Mouse (Mus musculus): ENCODE measurements around the gene Olfr531. TPM values are rescaled to one million over a fixed set of nuclear protein-coding genes. Genes with fewer than 3 reads are reported as not detected.

The Olfr531 gene
- not detected in 2 replicates for polyA plus RNA-seq (2016; fragmentation: Nextera tagmentation; extraction: Ambion mirVana)

GRCm38 (mm10) chr7:140402818-140403217 is at the start of gene Olfr531:
Olfr531 (minus strand) TSS chr7:140402918.
- H3K4me3 ChIP-seq = no peak within 1 kb of the TSS
- no peaks in the 10 kb centered on the region; the same call in none of the 2 replicates for H3K9me3 ChIP-seq (replicated peaks)
- no peaks in the 10 kb centered on the region for H3K4me1 ChIP-seq
- H3K27me3 ChIP-seq (ENCODE audit: low read depth, poor library complexity, severe bottlenecking) = no peaks in the 10 kb centered on the region
- no peak for DNase-seq (ENCODE audit: low spot score)
- H3K27ac ChIP-seq (replicated peaks) = no peak within 1 kb of the TSS
- no peaks in the 10 kb centered on the region for H3K36me3 ChIP-seq
- 86% methylated on average over 1 of the region's 1 CpGs for WGBS

- DNase-seq (ENCODE audit: low spot score) = no peak
- Histone ChIP-seq H3K27ac (replicated peaks) (no peak overlapping the region), H3K36me3 (no peaks in the 10 kb centered on the region), H3K4me1 (no peaks in the 10 kb centered on the region), H3K9me3 (replicated peaks) (no peaks in the 10 kb centered on the region), H3K4me3 (no peak overlapping the region), H3K27me3 (ENCODE audit: low read depth, poor library complexity, severe bottlenecking) (no peaks in the 10 kb centered on the region)
- 75% methylated on average over 1 of the region's 1 CpGs for WGBS
Measured at GRCm38 (mm10) chr7:140443141-140443540, 40.4 kb upstream of the Olfr531 start.

GRCm38 (mm10) chr7:140421539-140421938 is 18.8 kb upstream of the Olfr531 start, which contains the start of gene Olfr532:
Olfr532 (minus strand) TSS chr7:140421639.
- no peak for DNase-seq (ENCODE audit: low spot score)
- Histone ChIP-seq H3K9me3 (replicated peaks) (no peaks in the 10 kb centered on the region), H3K36me3 (no peaks in the 10 kb centered on the region), H3K27ac (replicated peaks) (no peak within 1 kb of the TSS), H3K4me1 (no peaks in the 10 kb centered on the region), H3K4me3 (no peak within 1 kb of the TSS), H3K27me3 (ENCODE audit: low read depth, poor library complexity, severe bottlenecking) (no peaks in the 10 kb centered on the region)
- WGBS = 94% methylated on average over 1 of the region's 1 CpGs

- Histone ChIP-seq H3K4me3 (no peak overlapping the region), H3K4me1 (no peaks in the 10 kb centered on the region), H3K9me3 (replicated peaks) (no peaks in the 10 kb centered on the region), H3K27ac (replicated peaks) (no peak overlapping the region), H3K36me3 (no peaks in the 10 kb centered on the region), H3K27me3 (ENCODE audit: low read depth, poor library complexity, severe bottlenecking) (no peaks in the 10 kb centered on the region)
- no peak for DNase-seq (ENCODE audit: low spot score)
- WGBS = 96% methylated on average over 2 of the region's 2 CpGs
Measured at GRCm38 (mm10) chr7:140376911-140377310, 25.8 kb downstream of the Olfr531 start.

- WGBS = 74% methylated on average over 1 of the region's 1 CpGs
- Histone ChIP-seq H3K27me3 (ENCODE audit: low read depth, poor library complexity, severe bottlenecking) (no peaks in the 10 kb centered on the region), H3K4me1 (no peaks in the 10 kb centered on the region), H3K9me3 (replicated peaks) (no peaks in the 10 kb centered on the region), H3K36me3 (no peaks in the 10 kb centered on the region), H3K4me3 (no peak within 1 kb of the TSS), H3K27ac (replicated peaks) (no peak within 1 kb of the TSS)
- DNase-seq (ENCODE audit: low spot score) = no peak
Measured at GRCm38 (mm10) chr7:140376231-140376630, 26.5 kb downstream of the Olfr531 start, which contains the start of gene Olfr530. Olfr530 (minus strand) TSS chr7:140376331.

- H3K27ac ChIP-seq (replicated peaks) = no peak overlapping the region
- H3K9me3 ChIP-seq (replicated peaks) = no peaks in the 10 kb centered on the region
- no peak for DNase-seq (ENCODE audit: low spot score)
- H3K36me3 ChIP-seq = no peaks in the 10 kb centered on the region
- WGBS = 74% methylated on average over 4 of the region's 4 CpGs
- no peaks in the 10 kb centered on the region for H3K4me1 ChIP-seq
- no peaks in the 10 kb centered on the region for H3K27me3 ChIP-seq (ENCODE audit: low read depth, poor library complexity, severe bottlenecking)
- H3K4me3 ChIP-seq = no peak overlapping the region
Measured at GRCm38 (mm10) chr7:140374300-140374699, 28.4 kb downstream of the Olfr531 start.

GRCm38 (mm10) chr7:140361571-140361970 is 41.1 kb downstream of the Olfr531 start, which contains the start of gene Olfr60:
Olfr60 (minus strand) TSS chr7:140361671.
- no peak within 1 kb of the TSS for H3K4me3 ChIP-seq
- H3K27me3 ChIP-seq (ENCODE audit: low read depth, poor library complexity, severe bottlenecking) = no peaks in the 10 kb centered on the region
- H3K36me3 ChIP-seq = no peaks in the 10 kb centered on the region
- no peaks in the 10 kb centered on the region for H3K9me3 ChIP-seq (replicated peaks)
- H3K4me1 ChIP-seq = no peaks in the 10 kb centered on the region
- no peak within 1 kb of the TSS for H3K27ac ChIP-seq (replicated peaks)
- no peak for DNase-seq (ENCODE audit: low spot score)
- WGBS = 80% methylated on average over 3 of the region's 3 CpGs

Other genes with a start within 250 kb of the Olfr531 start
- gene Sprn, start 248.0 kb downstream of the Olfr531 start, polyA plus RNA-seq (2016; fragmentation: Nextera tagmentation; extraction: Ambion mirVana) = 0.49 and 0.79 TPM in 2 replicates
- gene Olfr522, start 238.2 kb downstream of the Olfr531 start, polyA plus RNA-seq (2016; fragmentation: Nextera tagmentation; extraction: Ambion mirVana) = not detected in 2 replicates
- not detected in 2 replicates for gene Olfr523, start 229.7 kb downstream of the Olfr531 start, polyA plus RNA-seq (2016; fragmentation: Nextera tagmentation; extraction: Ambion mirVana)
- gene Olfr524, start 197.0 kb downstream of the Olfr531 start, polyA plus RNA-seq (2016; fragmentation: Nextera tagmentation; extraction: Ambion mirVana) = not detected in 2 replicates
- gene Cd163l1, start 184.7 kb downstream of the Olfr531 start, polyA plus RNA-seq (2016; fragmentation: Nextera tagmentation; extraction: Ambion mirVana) = not detected in 2 replicates
- not detected in 2 replicates for gene 5830411N06Rik, start 155.6 kb downstream of the Olfr531 start, polyA plus RNA-seq (2016; fragmentation: Nextera tagmentation; extraction: Ambion mirVana)
- not detected in 2 replicates for gene Olfr525, start 82.1 kb downstream of the Olfr531 start, polyA plus RNA-seq (2016; fragmentation: Nextera tagmentation; extraction: Ambion mirVana)
- gene Olfr527, start 68.9 kb downstream of the Olfr531 start, polyA plus RNA-seq (2016; fragmentation: Nextera tagmentation; extraction: Ambion mirVana) = not detected in 2 replicates
- not detected in 2 replicates for gene Olfr60, start 41.2 kb downstream of the Olfr531 start, polyA plus RNA-seq (2016; fragmentation: Nextera tagmentation; extraction: Ambion mirVana)
- not detected in 2 replicates for gene Olfr530, start 26.6 kb downstream of the Olfr531 start, polyA plus RNA-seq (2016; fragmentation: Nextera tagmentation; extraction: Ambion mirVana)
- not detected in 2 replicates for gene Olfr532, start 18.7 kb upstream of the Olfr531 start, polyA plus RNA-seq (2016; fragmentation: Nextera tagmentation; extraction: Ambion mirVana)
- not detected in 2 replicates for gene Olfr533, start 60.5 kb upstream of the Olfr531 start, polyA plus RNA-seq (2016; fragmentation: Nextera tagmentation; extraction: Ambion mirVana)
- gene Olfr535, start 81.3 kb upstream of the Olfr531 start, polyA plus RNA-seq (2016; fragmentation: Nextera tagmentation; extraction: Ambion mirVana) = not detected in 2 replicates
- gene Olfr536, start 104.5 kb upstream of the Olfr531 start, polyA plus RNA-seq (2016; fragmentation: Nextera tagmentation; extraction: Ambion mirVana) = not detected in 2 replicates
- gene Olfr538, start 165.0 kb upstream of the Olfr531 start, polyA plus RNA-seq (2016; fragmentation: Nextera tagmentation; extraction: Ambion mirVana) = not detected in 2 replicates
- 0.04 and 0.09 TPM in 2 replicates for gene Olfr46, start 198.4 kb upstream of the Olfr531 start, polyA plus RNA-seq (2016; fragmentation: Nextera tagmentation; extraction: Ambion mirVana)
- not detected in 2 replicates for gene Olfr61, start 226.1 kb upstream of the Olfr531 start, polyA plus RNA-seq (2016; fragmentation: Nextera tagmentation; extraction: Ambion mirVana)
- not detected in 2 replicates for gene Olfr53, start 243.5 kb upstream of the Olfr531 start, polyA plus RNA-seq (2016; fragmentation: Nextera tagmentation; extraction: Ambion mirVana)